Mouse (Mus musculus): ENCODE measurements at regions not wholly inside any gene's neighbourhood (a gene's known extent, or its start where the extent isn't known, plus 50 kb on each side); places are given as distances from the start of the nearest gene placed in this dataset.

GRCm38 (mm10) chr6:101534214-101535052 is 156.7 kb upstream of the Pdzrn3 start:
- H3K4me3 ChIP-seq = no peak overlapping the region
- H3K9me3 ChIP-seq (replicated peaks) = no peaks in the 10 kb centered on the region
- 48% methylated on average over 9 of the region's 9 CpGs for WGBS
- peaks cover 15% of the 10 kb centered on the region for H3K4me1 ChIP-seq
- no peak for DNase-seq (ENCODE audit: low spot score)
- no peaks in the 10 kb centered on the region for H3K36me3 ChIP-seq
- H3K27me3 ChIP-seq (ENCODE audit: low read depth, poor library complexity, severe bottlenecking) = no peaks in the 10 kb centered on the region
- no peak overlapping the region for H3K27ac ChIP-seq

DNA sequence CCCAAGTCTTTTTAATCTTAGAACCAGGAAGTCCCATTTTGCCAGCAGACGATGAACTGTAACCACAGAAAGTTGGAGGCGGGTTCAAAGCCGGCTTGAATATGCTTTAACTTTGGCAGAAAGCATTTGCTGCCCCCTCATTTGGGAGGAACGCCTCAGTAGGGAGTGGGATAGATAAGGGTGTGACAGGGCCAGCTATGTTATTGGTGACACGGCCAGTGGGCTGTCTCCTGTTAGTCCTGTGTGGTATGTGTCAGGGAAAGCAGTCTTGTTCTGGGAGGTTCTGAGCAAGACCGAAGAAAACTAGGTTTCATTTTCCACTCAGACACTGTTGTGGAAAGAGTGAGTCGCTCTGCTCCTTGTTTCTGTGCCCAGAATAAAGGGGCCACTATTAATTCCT is 154.7 kb upstream of the Pdzrn3 start:
- no peak for DNase-seq (ENCODE audit: low spot score)
- Histone ChIP-seq H3K27me3 (ENCODE audit: low read depth, poor library complexity, severe bottlenecking) (no peaks in the 10 kb centered on the region), H3K27ac (no peak overlapping the region), H3K36me3 (no peaks in the 10 kb centered on the region), H3K9me3 (replicated peaks) (no peaks in the 10 kb centered on the region), H3K4me1 (peaks cover 21% of the 10 kb centered on the region), H3K4me3 (no peak overlapping the region)
- 55% methylated on average over 7 of the region's 7 CpGs for WGBS

GRCm38 (mm10) chr6:101531914-101532313 is 154.2 kb upstream of the Pdzrn3 start:
- WGBS = 77% methylated on average over 5 of the region's 5 CpGs
- peaks cover 21% of the 10 kb centered on the region for H3K4me1 ChIP-seq
- H3K27me3 ChIP-seq (ENCODE audit: low read depth, poor library complexity, severe bottlenecking) = no peaks in the 10 kb centered on the region
- H3K9me3 ChIP-seq (replicated peaks) = no peaks in the 10 kb centered on the region
- no peak overlapping the region for H3K27ac ChIP-seq
- no peaks in the 10 kb centered on the region for H3K36me3 ChIP-seq
- no peak for DNase-seq (ENCODE audit: low spot score)
- no peak overlapping the region for H3K4me3 ChIP-seq

DNA sequence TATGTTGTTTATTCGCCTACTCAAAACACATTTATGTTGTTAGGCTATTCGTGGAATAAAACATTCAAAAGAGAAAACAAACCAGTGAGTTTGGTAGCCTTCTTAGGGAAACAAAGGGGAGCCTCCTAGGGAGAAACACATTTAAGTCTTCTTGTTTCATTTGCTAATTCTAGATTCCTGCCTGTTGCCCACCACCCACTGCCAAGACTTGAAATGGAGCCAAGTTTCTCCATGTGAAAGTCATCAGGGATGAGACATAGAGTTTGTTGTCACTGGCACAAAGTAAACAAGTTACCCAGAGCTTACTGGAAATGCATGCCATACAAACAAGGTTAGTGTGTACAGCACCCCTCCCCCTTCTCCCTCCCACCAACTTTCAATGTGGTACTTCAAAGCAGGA is 147.4 kb upstream of the Pdzrn3 start:
- H3K36me3 ChIP-seq = no peaks in the 10 kb centered on the region
- H3K4me3 ChIP-seq = no peak overlapping the region
- WGBS = 71% methylated on average over 2 of the region's 2 CpGs
- DNase-seq (ENCODE audit: low spot score) = no peak
- 0 out of 2 replicates have a peak, but pooled peaks cover 6% of the 10 kb centered on the region for H3K4me1 ChIP-seq
- H3K27me3 ChIP-seq (ENCODE audit: low read depth, poor library complexity, severe bottlenecking) = no peaks in the 10 kb centered on the region
- no peak overlapping the region for H3K27ac ChIP-seq
- no peaks in the 10 kb centered on the region for H3K9me3 ChIP-seq (replicated peaks)

DNA sequence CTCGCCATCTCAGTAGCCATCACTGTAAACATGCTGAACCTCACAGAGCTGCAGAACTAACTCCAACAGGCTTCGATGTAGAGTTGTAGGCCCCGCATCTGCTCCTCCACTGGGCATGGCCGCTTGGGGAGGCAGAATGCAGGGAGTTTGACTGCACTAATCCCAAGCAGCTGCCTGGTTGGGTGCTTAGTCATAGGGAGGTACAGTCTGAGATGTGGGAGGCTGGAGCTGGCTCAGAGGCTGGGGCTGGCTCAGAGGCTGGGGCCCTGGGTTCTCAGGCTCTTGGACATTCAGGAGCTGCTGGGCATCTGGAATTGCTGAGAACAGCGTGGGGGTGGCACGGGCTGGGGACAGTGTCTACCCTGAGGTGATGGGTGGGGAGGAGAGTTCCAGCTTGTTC is 143.6 kb upstream of the Pdzrn3 start:
- DNase-seq (ENCODE audit: low spot score) = no peak
- H3K27me3 ChIP-seq (ENCODE audit: low read depth, poor library complexity, severe bottlenecking) = no peaks in the 10 kb centered on the region
- H3K9me3 ChIP-seq (replicated peaks) = no peaks in the 10 kb centered on the region
- H3K36me3 ChIP-seq = no peaks in the 10 kb centered on the region
- H3K4me1 ChIP-seq = peaks cover 16% of the 10 kb centered on the region
- 94% methylated on average over 6 of the region's 6 CpGs for WGBS
- no peak overlapping the region for H3K4me3 ChIP-seq
- no peak overlapping the region for H3K27ac ChIP-seq

- Histone ChIP-seq H3K27ac (no peak overlapping the region), H3K4me3 (no peak overlapping the region), H3K36me3 (no peaks in the 10 kb centered on the region), H3K9me3 (replicated peaks) (no peaks in the 10 kb centered on the region), H3K27me3 (ENCODE audit: low read depth, poor library complexity, severe bottlenecking) (no peaks in the 10 kb centered on the region), H3K4me1 (peaks cover 16% of the 10 kb centered on the region)
- WGBS = 94% methylated on average over 3 of the region's 3 CpGs
- DNase-seq (ENCODE audit: low spot score) = no peak
Measured at GRCm38 (mm10) chr6:101520755-101521154, 143.1 kb upstream of the Pdzrn3 start.

GRCm38 (mm10) chr6:101518904-101519701 is 141.4 kb upstream of the Pdzrn3 start:
- Histone ChIP-seq H3K4me1 (peaks cover 16% of the 10 kb centered on the region), H3K36me3 (no peaks in the 10 kb centered on the region), H3K27me3 (ENCODE audit: low read depth, poor library complexity, severe bottlenecking) (no peaks in the 10 kb centered on the region), H3K4me3 (no peak overlapping the region), H3K9me3 (replicated peaks) (no peaks in the 10 kb centered on the region), H3K27ac (peak overlapping the region; percentile 65)
- 23% methylated on average over 9 of the region's 9 CpGs for WGBS
- DNase-seq (ENCODE audit: low spot score) = peak; percentile 50

GRCm38 (mm10) chr6:101517584-101517983 is 139.9 kb upstream of the Pdzrn3 start:
- DNase-seq (ENCODE audit: low spot score) = no peak
- no peaks in the 10 kb centered on the region for H3K9me3 ChIP-seq (replicated peaks)
- H3K4me3 ChIP-seq = no peak overlapping the region
- peaks cover 16% of the 10 kb centered on the region for H3K4me1 ChIP-seq
- WGBS = 74% methylated on average over 2 of the region's 2 CpGs
- H3K36me3 ChIP-seq = no peaks in the 10 kb centered on the region
- no peak overlapping the region for H3K27ac ChIP-seq
- no peaks in the 10 kb centered on the region for H3K27me3 ChIP-seq (ENCODE audit: low read depth, poor library complexity, severe bottlenecking)

- no peaks in the 10 kb centered on the region for H3K9me3 ChIP-seq (replicated peaks)
- no peak for DNase-seq (ENCODE audit: low spot score)
- H3K27me3 ChIP-seq (ENCODE audit: low read depth, poor library complexity, severe bottlenecking) = no peaks in the 10 kb centered on the region
- no peak overlapping the region for H3K4me3 ChIP-seq
- peaks cover 4% of the 10 kb centered on the region for H3K4me1 ChIP-seq
- no peaks in the 10 kb centered on the region for H3K36me3 ChIP-seq
- no peak overlapping the region for H3K27ac ChIP-seq
- 78% methylated on average over 2 of the region's 2 CpGs for whole genome bisulfite sequencing
Measured at GRCm38 (mm10) chr6:101513696-101514095, 136.0 kb upstream of the Pdzrn3 start.

- DNase-seq (ENCODE audit: low spot score) = no peak
- Histone ChIP-seq H3K4me1 (peaks cover 3% of the 10 kb centered on the region), H3K27me3 (ENCODE audit: low read depth, poor library complexity, severe bottlenecking) (no peaks in the 10 kb centered on the region), H3K4me3 (no peak overlapping the region), H3K27ac (no peak overlapping the region), H3K36me3 (no peaks in the 10 kb centered on the region), H3K9me3 (replicated peaks) (no peaks in the 10 kb centered on the region)
- 55% methylated on average over 5 of the region's 5 CpGs for WGBS
Measured at GRCm38 (mm10) chr6:101502149-101502548, 124.5 kb upstream of the Pdzrn3 start.

GRCm38 (mm10) chr6:101501716-101502115 is 124.0 kb upstream of the Pdzrn3 start:
- peaks cover 3% of the 10 kb centered on the region for H3K4me1 ChIP-seq
- H3K27me3 ChIP-seq (ENCODE audit: low read depth, poor library complexity, severe bottlenecking) = no peaks in the 10 kb centered on the region
- DNase-seq (ENCODE audit: low spot score) = no peak
- no peak overlapping the region for H3K27ac ChIP-seq
- no peaks in the 10 kb centered on the region for H3K36me3 ChIP-seq
- WGBS = 84% methylated on average over 4 of the region's 4 CpGs
- H3K9me3 ChIP-seq (replicated peaks) = no peaks in the 10 kb centered on the region
- no peak overlapping the region for H3K4me3 ChIP-seq

DNA sequence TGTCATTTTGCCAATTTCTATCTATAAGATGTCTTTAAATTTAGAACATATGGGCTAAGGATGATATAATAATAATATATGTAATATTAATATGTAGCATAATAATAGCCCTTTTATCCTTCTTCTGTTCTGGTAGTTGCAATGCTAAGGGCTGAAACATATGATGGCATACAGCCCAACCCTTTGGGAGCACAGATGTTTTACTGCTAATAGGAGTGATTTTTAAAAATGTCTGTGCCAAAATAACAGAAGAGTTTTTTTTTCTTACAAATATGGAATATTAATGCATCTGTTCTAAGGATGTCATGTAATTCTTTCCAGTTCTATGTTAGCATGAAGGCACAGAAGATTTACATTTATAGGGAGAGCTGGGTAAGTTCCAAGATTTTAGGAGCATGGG is 122.5 kb upstream of the Pdzrn3 start:
- H3K4me3 ChIP-seq = no peak overlapping the region
- H3K36me3 ChIP-seq = no peaks in the 10 kb centered on the region
- no peak for DNase-seq (ENCODE audit: low spot score)
- H3K27ac ChIP-seq = no peak overlapping the region
- H3K9me3 ChIP-seq (replicated peaks) = no peaks in the 10 kb centered on the region
- no peaks in the 10 kb centered on the region for H3K27me3 ChIP-seq (ENCODE audit: low read depth, poor library complexity, severe bottlenecking)
- H3K4me1 ChIP-seq = peaks cover 3% of the 10 kb centered on the region

DNA sequence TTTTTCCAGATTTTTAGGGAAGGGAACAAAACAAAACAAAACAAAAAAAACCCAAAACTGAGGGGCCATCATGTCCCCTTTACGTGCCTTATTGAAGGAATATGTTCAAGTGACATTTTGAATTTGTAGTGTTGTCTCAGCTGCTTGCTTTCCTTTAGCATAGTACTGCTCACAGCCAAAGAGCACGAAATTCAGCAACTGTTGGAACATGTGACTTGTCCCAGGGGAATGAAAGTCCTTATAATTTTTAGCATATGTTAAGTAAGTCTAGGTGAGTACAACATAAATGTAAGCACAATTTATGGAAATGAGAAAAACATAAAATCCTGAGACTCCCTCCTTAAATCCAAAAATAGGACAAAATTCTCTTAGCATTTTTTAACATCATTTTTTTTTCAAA is 110.8 kb upstream of the Pdzrn3 start:
- Histone ChIP-seq H3K9me3 (replicated peaks) (no peaks in the 10 kb centered on the region), H3K4me3 (no peak overlapping the region), H3K27ac (no peak overlapping the region), H3K4me1 (peaks cover 15% of the 10 kb centered on the region), H3K36me3 (no peaks in the 10 kb centered on the region), H3K27me3 (ENCODE audit: low read depth, poor library complexity, severe bottlenecking) (no peaks in the 10 kb centered on the region)
- no peak for DNase-seq (ENCODE audit: low spot score)
- 61% methylated on average over 2 of the region's 2 CpGs for WGBS
